Mouse (Mus musculus): Measurements from ENCODE around the gene Itgav. TPM values are rescaled to one million over a fixed set of nuclear protein-coding genes. Genes with fewer than 3 reads are reported as not detected.

Gene Itgav
- total and polyA plus RNA-seq, 2 experiments from 2014 or later: 22.6 to 27.7 TPM

GRCm38 (mm10) chr2:83814009-83814408, 89.8 kb downstream of the Itgav start:
- Histone ChIP-seq H3K9me3 (ENCODE audit: low read length) (no peaks in the 10 kb centered on the region), H3K27me3 (ENCODE audit: insufficient read depth, low read length) (no peaks in the 10 kb centered on the region), H3K4me1 (ENCODE audit: insufficient read depth) (0 out of 2 replicates have a peak, but pooled peaks cover 6% of the 10 kb centered on the region), H3K9ac (peak overlapping the region; percentile 98), H3K4me2 (ENCODE audit: low read depth) (peak overlapping the region; percentile 69), H3K36me3 (ENCODE audit: insufficient read depth) (no peaks in the 10 kb centered on the region), H3K27ac (ENCODE audit: low read depth, low read length) (peak overlapping the region; percentile 98), H3K4me3 (ENCODE audit: low read depth, low read length) (peak overlapping the region; percentile 95)
- ATAC-seq: peak; percentile 10; the same call in 1 of the 2 replicates
- DNase-seq: peak; percentile 69
- no peak for TF ChIP-seq CTCF (IDR thresholded peaks at IDR 0.05; ENCODE audit: low read depth)
- WGBS: 10% methylated on average over 6 of the region's 6 CpGs

DNA sequence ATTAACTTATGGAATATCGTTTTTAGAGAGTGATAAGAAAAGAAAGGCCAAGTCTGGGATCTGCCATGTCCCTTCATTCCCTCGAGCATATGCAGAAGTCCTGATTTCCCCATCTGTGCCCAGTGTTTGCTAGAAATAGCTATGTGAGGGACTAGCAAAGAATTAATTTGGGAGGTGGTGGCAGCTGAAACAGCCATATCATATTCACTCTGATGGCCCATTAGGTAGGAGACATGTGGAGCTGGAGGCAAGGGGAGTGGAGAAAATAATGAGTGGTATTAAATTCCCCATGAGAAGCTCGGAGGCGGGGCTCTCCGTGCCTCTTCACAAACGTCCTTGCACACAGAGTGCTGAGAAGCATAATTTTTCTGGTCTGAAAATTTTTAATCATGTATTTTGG, 92.0 kb downstream of the Itgav start:
- Histone ChIP-seq H3K9ac (no peak overlapping the region), H3K27ac (ENCODE audit: low read depth, low read length) (no peak overlapping the region), H3K9me3 (ENCODE audit: low read length) (no peaks in the 10 kb centered on the region), H3K27me3 (ENCODE audit: insufficient read depth, low read length) (no peaks in the 10 kb centered on the region), H3K4me2 (ENCODE audit: low read depth) (no peak overlapping the region; the same call in 1 of the 2 replicates), H3K4me1 (ENCODE audit: insufficient read depth) (peaks cover 10% of the 10 kb centered on the region; the same call in 1 of the 2 replicates), H3K36me3 (ENCODE audit: insufficient read depth) (no peaks in the 10 kb centered on the region), H3K4me3 (ENCODE audit: low read depth, low read length) (no peak overlapping the region)
- TF ChIP-seq CTCF (IDR thresholded peaks at IDR 0.05; ENCODE audit: low read depth): no peak
- no peak for DNase-seq
- 34% methylated on average over 6 of the region's 6 CpGs for WGBS
- ATAC-seq: no peak

GRCm38 (mm10) chr2:83825161-83825560, 101.0 kb downstream of the Itgav start:
- Histone ChIP-seq H3K27me3 (ENCODE audit: insufficient read depth, low read length) (no peaks in the 10 kb centered on the region), H3K4me3 (ENCODE audit: low read depth, low read length) (no peak overlapping the region), H3K27ac (ENCODE audit: low read depth, low read length) (no peak overlapping the region), H3K9me3 (ENCODE audit: low read length) (no peaks in the 10 kb centered on the region), H3K4me2 (ENCODE audit: low read depth) (no peak overlapping the region), H3K9ac (no peak overlapping the region), H3K36me3 (ENCODE audit: insufficient read depth) (no peaks in the 10 kb centered on the region), H3K4me1 (ENCODE audit: insufficient read depth) (peaks cover 11% of the 10 kb centered on the region)
- no peak for ATAC-seq
- no peak for DNase-seq
- TF ChIP-seq CTCF (IDR thresholded peaks at IDR 0.05; ENCODE audit: low read depth): no peak
- WGBS: 48% methylated on average over 5 of the region's 5 CpGs

GRCm38 (mm10) chr2:83828895-83829539, 104.8 kb downstream of the Itgav start:
- no peak; the same call in 1 of the 2 replicates for ATAC-seq
- Histone ChIP-seq H3K4me1 (ENCODE audit: insufficient read depth) (peaks cover 13% of the 10 kb centered on the region), H3K4me3 (ENCODE audit: low read depth, low read length) (no peak overlapping the region), H3K9ac (peak overlapping the region; percentile 18; the same call in 1 of the 2 replicates), H3K27me3 (ENCODE audit: insufficient read depth, low read length) (no peaks in the 10 kb centered on the region), H3K4me2 (ENCODE audit: low read depth) (peak overlapping the region; percentile 5; the same call in 1 of the 2 replicates), H3K27ac (ENCODE audit: low read depth, low read length) (peak overlapping the region; percentile 66), H3K36me3 (ENCODE audit: insufficient read depth) (no peaks in the 10 kb centered on the region; the same call in 1 of the 2 replicates), H3K9me3 (ENCODE audit: low read length) (no peaks in the 10 kb centered on the region)
- no peak for TF ChIP-seq CTCF (IDR thresholded peaks at IDR 0.05; ENCODE audit: low read depth)
- DNase-seq: no peak
- 16% methylated on average over 3 of the region's 3 CpGs for WGBS

GRCm38 (mm10) chr2:83832903-83833302, 108.7 kb downstream of the Itgav start:
- Histone ChIP-seq H3K36me3 (ENCODE audit: insufficient read depth) (no peaks in the 10 kb centered on the region; the same call in 1 of the 2 replicates), H3K4me2 (ENCODE audit: low read depth) (no peak overlapping the region), H3K9ac (no peak overlapping the region), H3K4me3 (ENCODE audit: low read depth, low read length) (no peak overlapping the region), H3K27ac (ENCODE audit: low read depth, low read length) (no peak overlapping the region), H3K27me3 (ENCODE audit: insufficient read depth, low read length) (no peaks in the 10 kb centered on the region), H3K4me1 (ENCODE audit: insufficient read depth) (peaks cover 13% of the 10 kb centered on the region), H3K9me3 (ENCODE audit: low read length) (no peaks in the 10 kb centered on the region)
- TF ChIP-seq CTCF (IDR thresholded peaks at IDR 0.05; ENCODE audit: low read depth): no peak
- DNase-seq (no peak), ATAC-seq (peak; percentile 45; the same call in 1 of the 2 replicates)
- WGBS: 55% methylated on average over 4 of the region's 4 CpGs

- no peak overlapping the region for H3K4me3 ChIP-seq (ENCODE audit: low read depth, low read length)
- H3K9me3 ChIP-seq (ENCODE audit: low read length): no peaks in the 10 kb centered on the region
- peak; percentile 30; the same call in 1 of the 2 replicates for ATAC-seq
- 15% methylated on average over 10 of the region's 10 CpGs for WGBS
- peaks cover 6% of the 10 kb centered on the region; the same call in 1 of the 2 replicates for H3K4me1 ChIP-seq (ENCODE audit: insufficient read depth)
- no peaks in the 10 kb centered on the region for H3K27me3 ChIP-seq (ENCODE audit: insufficient read depth, low read length)
- peak overlapping the region; percentile 19; the same call in 1 of the 2 replicates for H3K9ac ChIP-seq
- H3K4me2 ChIP-seq (ENCODE audit: low read depth): peak overlapping the region; percentile 15; the same call in 1 of the 2 replicates
- no peak for DNase-seq
- TF ChIP-seq CTCF (IDR thresholded peaks at IDR 0.05; ENCODE audit: low read depth): no peak
- H3K36me3 ChIP-seq (ENCODE audit: insufficient read depth): no peaks in the 10 kb centered on the region; the same call in 1 of the 2 replicates
- H3K27ac ChIP-seq (ENCODE audit: low read depth, low read length): peak overlapping the region; percentile 64
These were observed 111.3 kb downstream of the Itgav start for GRCm38 (mm10) chr2:83835313-83836070.
